Mouse (Mus musculus): ENCODE measurements around the gene Nin. TPM values are rescaled to one million over a fixed set of nuclear protein-coding genes. Genes with fewer than 3 reads are reported as not detected.

Gene Nin
- total RNA-seq, 1 experiment from 2014 or later: 51.4 TPM

- ATAC-seq (replicated peaks in 1 of 2; ENCODE audit: insufficient read depth in 1 of 2, low FRiP score in 2 of 2, low TSS enrichment in 1 of 2, low read depth in 1 of 2, poor library complexity in 2 of 2, severe bottlenecking in 2 of 2): no peak
These were observed 54.3 kb downstream of the Nin start for GRCm38 (mm10) chr12:70058956-70059851.

GRCm38 (mm10) chr12:70050699-70051098 lies 62.8 kb downstream of the Nin start:
- no peak for ATAC-seq (replicated peaks in 1 of 2; ENCODE audit: insufficient read depth in 1 of 2, low FRiP score in 2 of 2, low TSS enrichment in 1 of 2, low read depth in 1 of 2, poor library complexity in 2 of 2, severe bottlenecking in 2 of 2)

- ATAC-seq (replicated peaks in 1 of 2; ENCODE audit: insufficient read depth in 1 of 2, low FRiP score in 2 of 2, low TSS enrichment in 1 of 2, low read depth in 1 of 2, poor library complexity in 2 of 2, severe bottlenecking in 2 of 2): no peak
These were observed 64.8 kb downstream of the Nin start for GRCm38 (mm10) chr12:70048741-70049140.

GRCm38 (mm10) chr12:70047281-70047680 lies 66.2 kb downstream of the Nin start:
- ATAC-seq (replicated peaks in 1 of 2; ENCODE audit: insufficient read depth in 1 of 2, low FRiP score in 2 of 2, low TSS enrichment in 1 of 2, low read depth in 1 of 2, poor library complexity in 2 of 2, severe bottlenecking in 2 of 2): no peak

- no peak for ATAC-seq (replicated peaks in 1 of 2; ENCODE audit: insufficient read depth in 1 of 2, low FRiP score in 2 of 2, low TSS enrichment in 1 of 2, low read depth in 1 of 2, poor library complexity in 2 of 2, severe bottlenecking in 2 of 2)
These were observed 69.2 kb downstream of the Nin start for GRCm38 (mm10) chr12:70044353-70044752.

- ATAC-seq (replicated peaks in 1 of 2; ENCODE audit: insufficient read depth in 1 of 2, low FRiP score in 2 of 2, low TSS enrichment in 1 of 2, low read depth in 1 of 2, poor library complexity in 2 of 2, severe bottlenecking in 2 of 2): no peak
These were observed 70.1 kb downstream of the Nin start for GRCm38 (mm10) chr12:70043421-70043820.

- no peak for ATAC-seq (replicated peaks in 1 of 2; ENCODE audit: insufficient read depth in 1 of 2, low FRiP score in 2 of 2, low TSS enrichment in 1 of 2, low read depth in 1 of 2, poor library complexity in 2 of 2, severe bottlenecking in 2 of 2)
These were observed 72.5 kb downstream of the Nin start for GRCm38 (mm10) chr12:70040981-70041380.

- ATAC-seq (replicated peaks in 1 of 2; ENCODE audit: insufficient read depth in 1 of 2, low FRiP score in 2 of 2, low TSS enrichment in 1 of 2, low read depth in 1 of 2, poor library complexity in 2 of 2, severe bottlenecking in 2 of 2): no peak
These were observed 76.7 kb downstream of the Nin start for GRCm38 (mm10) chr12:70036722-70037305.

GRCm38 (mm10) chr12:70026233-70026632 lies 87.3 kb downstream of the Nin start:
- ATAC-seq (replicated peaks in 1 of 2; ENCODE audit: insufficient read depth in 1 of 2, low FRiP score in 2 of 2, low TSS enrichment in 1 of 2, low read depth in 1 of 2, poor library complexity in 2 of 2, severe bottlenecking in 2 of 2): no peak

- no peak for ATAC-seq (replicated peaks in 1 of 2; ENCODE audit: insufficient read depth in 1 of 2, low FRiP score in 2 of 2, low TSS enrichment in 1 of 2, low read depth in 1 of 2, poor library complexity in 2 of 2, severe bottlenecking in 2 of 2)
These were observed 88.1 kb downstream of the Nin start for GRCm38 (mm10) chr12:70025431-70025830.

- ATAC-seq (replicated peaks in 1 of 2; ENCODE audit: insufficient read depth in 1 of 2, low FRiP score in 2 of 2, low TSS enrichment in 1 of 2, low read depth in 1 of 2, poor library complexity in 2 of 2, severe bottlenecking in 2 of 2): no peak
These were observed 89.9 kb downstream of the Nin start for GRCm38 (mm10) chr12:70023580-70023979.

- 0 out of 4 replicates have a peak, but pooled peaks of 1 of the 2 experiments have one; percentile 12 for ATAC-seq (replicated peaks in 1 of 2; ENCODE audit: insufficient read depth in 1 of 2, low FRiP score in 2 of 2, low TSS enrichment in 1 of 2, low read depth in 1 of 2, poor library complexity in 2 of 2, severe bottlenecking in 2 of 2)
These were observed 95.4 kb downstream of the Nin start for GRCm38 (mm10) chr12:70018153-70018552.

- no peak for ATAC-seq (replicated peaks in 1 of 2; ENCODE audit: insufficient read depth in 1 of 2, low FRiP score in 2 of 2, low TSS enrichment in 1 of 2, low read depth in 1 of 2, poor library complexity in 2 of 2, severe bottlenecking in 2 of 2)
These were observed 97.6 kb downstream of the Nin start for GRCm38 (mm10) chr12:70015936-70016335.

- no peak for ATAC-seq (replicated peaks in 1 of 2; ENCODE audit: insufficient read depth in 1 of 2, low FRiP score in 2 of 2, low TSS enrichment in 1 of 2, low read depth in 1 of 2, poor library complexity in 2 of 2, severe bottlenecking in 2 of 2)
These were observed 101.8 kb downstream of the Nin start for GRCm38 (mm10) chr12:70011681-70012080.

GRCm38 (mm10) chr12:70010356-70010755 lies 103.2 kb downstream of the Nin start:
- no peak for ATAC-seq (replicated peaks in 1 of 2; ENCODE audit: insufficient read depth in 1 of 2, low FRiP score in 2 of 2, low TSS enrichment in 1 of 2, low read depth in 1 of 2, poor library complexity in 2 of 2, severe bottlenecking in 2 of 2)

GRCm38 (mm10) chr12:70005103-70005502 lies 108.4 kb downstream of the Nin start:
- ATAC-seq (replicated peaks in 1 of 2; ENCODE audit: insufficient read depth in 1 of 2, low FRiP score in 2 of 2, low TSS enrichment in 1 of 2, low read depth in 1 of 2, poor library complexity in 2 of 2, severe bottlenecking in 2 of 2): no peak

- no peak for ATAC-seq (replicated peaks in 1 of 2; ENCODE audit: insufficient read depth in 1 of 2, low FRiP score in 2 of 2, low TSS enrichment in 1 of 2, low read depth in 1 of 2, poor library complexity in 2 of 2, severe bottlenecking in 2 of 2)
These were observed 115.1 kb downstream of the Nin start for GRCm38 (mm10) chr12:69998186-69998983.

- ATAC-seq (replicated peaks in 1 of 2; ENCODE audit: insufficient read depth in 1 of 2, low FRiP score in 2 of 2, low TSS enrichment in 1 of 2, low read depth in 1 of 2, poor library complexity in 2 of 2, severe bottlenecking in 2 of 2): no peak
These were observed 118.1 kb downstream of the Nin start for GRCm38 (mm10) chr12:69995382-69995781.

Data from hematopoietic stem cell, adult 5-6 weeks (primary cell).